Mouse (Mus musculus): ENCODE measurements at regions not wholly inside any gene's neighbourhood (a gene's known extent, or its start where the extent isn't known, plus 50 kb on each side); places are given as distances from the start of the nearest gene placed in this dataset.

DNA sequence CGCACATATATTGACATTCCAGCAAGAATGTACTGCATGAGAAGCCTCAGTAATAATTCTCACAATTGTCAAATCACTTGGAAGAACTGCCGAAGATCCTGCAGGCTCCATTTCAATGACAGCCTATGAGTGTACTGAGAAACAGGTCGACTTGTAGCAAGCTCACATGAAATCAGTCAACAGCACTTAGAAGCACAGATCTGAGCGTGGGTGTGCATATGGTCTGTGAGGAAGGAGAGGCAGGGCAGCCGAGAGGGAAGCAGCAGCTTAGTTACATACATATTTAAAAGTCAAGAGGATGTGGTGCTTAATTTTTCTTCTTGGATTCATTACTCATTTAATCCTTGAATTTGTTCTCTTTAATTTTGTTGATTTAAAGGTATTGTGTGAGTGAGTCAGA lies 967.4 kb upstream of the Epha7 start:
- DNase-seq (ENCODE audit: low spot score): peak; percentile 44

DNA sequence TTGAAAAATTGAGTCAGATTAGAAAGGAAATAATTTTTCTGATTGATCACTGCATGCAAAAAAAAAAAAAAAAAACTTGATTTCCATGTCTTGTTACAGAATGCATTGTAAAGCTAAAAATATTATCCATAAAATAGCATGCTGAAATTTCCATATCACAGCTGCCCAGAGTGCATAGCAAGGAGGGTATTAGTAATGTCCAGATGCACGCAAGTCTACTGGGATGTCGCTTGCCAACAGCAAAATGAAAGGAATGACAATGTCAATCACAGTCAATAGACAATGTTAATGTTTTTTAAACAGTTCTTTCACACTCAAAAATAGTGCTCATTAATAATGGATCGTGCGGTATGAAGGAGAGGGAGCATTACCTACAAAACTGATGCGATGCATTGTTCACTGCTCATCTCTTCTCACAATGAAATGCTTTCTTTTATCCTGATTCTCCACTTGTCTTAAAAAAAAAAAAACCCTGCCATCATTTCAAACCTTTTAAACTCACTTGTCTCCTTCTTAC lies 966.8 kb upstream of the Epha7 start:
- DNase-seq (ENCODE audit: low spot score): no peak

DNA sequence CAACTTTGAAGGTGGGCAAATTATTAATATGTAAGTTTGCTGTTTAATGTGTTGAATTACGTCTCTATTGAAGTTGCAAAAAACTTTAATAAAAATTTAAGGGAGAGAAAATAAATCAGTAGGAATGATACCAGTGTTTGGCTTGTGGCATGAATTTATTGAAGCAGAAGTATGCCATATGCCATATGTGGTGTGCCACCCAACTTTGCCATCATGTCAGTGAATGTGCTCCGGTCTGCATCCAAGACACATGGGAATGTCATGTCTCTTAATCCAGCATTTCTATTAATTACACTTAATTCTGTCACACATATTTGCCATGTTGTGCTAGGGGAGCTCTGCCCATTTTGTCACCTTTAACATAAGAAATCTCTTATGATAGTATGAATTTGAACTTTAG lies 956.8 kb upstream of the Epha7 start:
- no peak for DNase-seq (ENCODE audit: low spot score)

DNA sequence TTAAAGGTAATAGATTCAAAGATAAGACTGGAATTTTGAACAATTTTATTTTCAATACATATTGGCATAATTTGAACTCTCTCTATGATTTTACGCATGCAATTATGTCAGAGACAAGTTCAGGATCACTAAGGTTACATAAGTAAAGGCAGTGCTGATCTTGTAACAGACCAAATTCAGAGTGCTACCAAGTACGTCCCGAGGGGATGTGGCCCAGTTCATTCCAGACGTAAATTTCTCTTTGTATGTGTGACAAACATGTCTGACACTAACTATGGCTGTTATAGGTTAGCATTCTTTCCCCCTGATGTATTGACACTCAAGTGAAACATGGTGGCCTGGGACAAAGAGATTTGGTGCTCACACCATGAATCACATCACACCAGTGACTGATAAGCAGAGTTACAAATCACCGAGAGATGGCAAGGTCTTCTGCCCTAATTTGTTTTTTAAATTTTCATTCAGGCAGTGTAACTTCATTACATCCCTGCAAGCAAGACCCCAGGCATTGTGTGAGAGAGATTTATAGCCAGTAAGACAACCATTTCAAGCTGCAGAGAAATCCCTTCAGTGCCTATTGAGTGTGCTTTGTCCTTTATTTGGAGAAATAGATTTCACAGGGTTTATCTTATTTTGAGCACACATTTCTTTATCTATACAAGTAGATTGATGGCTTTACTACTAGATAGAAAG lies 925.5 kb upstream of the Epha7 start:
- no peak for DNase-seq (ENCODE audit: low spot score)

- no peak for DNase-seq (ENCODE audit: low spot score)
These were observed 916.5 kb upstream of the Epha7 start for GRCm38 (mm10) chr4:27896396-27896795.

DNA sequence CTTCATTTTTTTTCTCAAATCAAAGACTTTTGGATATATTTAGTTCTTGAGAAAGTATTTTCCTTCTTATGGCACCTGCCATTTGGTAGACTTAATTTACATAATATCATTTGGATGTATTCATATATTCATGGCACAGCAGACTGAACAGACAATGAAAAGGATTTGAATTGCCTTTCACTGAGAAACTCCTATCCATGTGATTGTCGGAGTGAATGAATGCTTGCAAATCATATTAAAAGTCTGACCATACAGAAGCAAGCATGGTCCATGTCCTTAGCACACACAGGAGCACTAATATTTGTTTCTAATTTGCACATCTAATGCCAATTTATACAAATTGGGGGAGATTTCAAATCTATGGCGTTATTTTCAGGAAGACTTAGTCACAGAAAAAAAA lies 867.6 kb upstream of the Epha7 start:
- DNase-seq (ENCODE audit: low spot score): no peak

DNA sequence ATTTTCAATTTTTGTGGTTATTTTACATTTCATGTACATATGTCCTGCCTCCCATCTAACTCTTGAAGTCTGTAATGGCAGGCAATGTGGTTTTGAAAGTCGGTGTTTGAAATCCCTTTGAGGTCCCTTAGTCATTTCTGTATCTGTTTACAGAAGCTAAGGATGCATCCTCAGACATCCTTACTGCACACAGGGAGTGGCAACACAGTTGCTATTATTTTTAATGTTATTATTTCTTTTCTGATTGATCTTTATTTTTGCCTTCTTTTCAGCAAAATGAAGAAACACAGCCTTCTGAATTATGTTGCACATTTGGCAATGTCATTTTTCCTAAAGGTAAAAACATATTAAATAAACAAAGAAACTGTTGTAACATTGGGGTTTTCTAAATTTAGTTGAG lies 867.2 kb upstream of the Epha7 start:
- no peak for DNase-seq (ENCODE audit: low spot score)

GRCm38 (mm10) chr4:27949970-27950717 lies 862.8 kb upstream of the Epha7 start:
- no peak for DNase-seq (ENCODE audit: low spot score)

- DNase-seq (ENCODE audit: low spot score): peak; percentile 40
These were observed 847.8 kb upstream of the Epha7 start for GRCm38 (mm10) chr4:27965046-27965681.

DNA sequence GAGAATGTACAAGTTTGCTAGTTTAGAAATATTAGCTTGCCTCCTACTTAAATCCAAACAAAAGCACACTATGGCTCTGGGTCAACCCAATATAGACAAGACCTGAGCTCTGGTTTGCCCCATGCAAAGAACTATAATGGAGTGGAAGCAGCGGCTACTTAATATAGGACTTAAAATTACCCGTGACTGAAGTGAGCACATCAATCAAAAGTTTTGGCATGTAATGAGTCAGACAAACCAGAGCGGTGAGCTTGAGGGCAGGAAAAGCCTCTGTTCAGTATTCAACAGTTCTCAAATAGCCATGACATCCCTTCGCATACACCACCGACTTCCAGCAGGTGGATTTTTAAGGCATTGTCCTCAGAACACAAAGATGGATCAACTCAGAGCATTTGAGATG lies 842.4 kb upstream of the Epha7 start:
- no peak for DNase-seq (ENCODE audit: low spot score)

DNA sequence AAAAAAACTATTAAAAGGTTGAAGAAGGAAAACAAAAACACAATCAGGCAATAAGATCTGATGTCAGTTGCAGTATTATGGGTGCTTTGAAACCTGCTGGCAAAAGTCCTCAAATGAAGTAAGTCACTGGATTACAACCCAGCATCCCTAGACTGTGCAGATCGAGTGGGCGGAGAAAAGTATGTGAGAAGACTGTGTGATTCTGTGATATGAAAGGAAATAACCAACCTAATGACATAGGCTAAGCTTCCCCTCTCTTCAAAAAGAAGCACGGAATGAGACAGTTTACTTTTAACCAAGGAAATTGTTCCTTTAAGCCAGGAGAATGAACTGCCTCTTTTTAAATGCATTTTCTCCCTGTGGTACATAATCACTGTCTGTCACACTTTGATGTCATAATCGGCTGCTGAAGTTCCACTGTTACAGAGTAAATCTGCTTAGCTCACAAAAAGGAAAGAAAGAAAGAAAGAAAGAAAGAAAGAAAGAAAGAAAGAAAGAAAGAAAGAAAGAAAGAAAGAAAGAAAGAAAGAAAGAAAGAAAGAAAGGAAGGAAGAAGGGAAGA lies 833.6 kb upstream of the Epha7 start:
- DNase-seq (ENCODE audit: low spot score): no peak

GRCm38 (mm10) chr4:27979781-27980180 lies 833.1 kb upstream of the Epha7 start:
- DNase-seq (ENCODE audit: low spot score): no peak

DNA sequence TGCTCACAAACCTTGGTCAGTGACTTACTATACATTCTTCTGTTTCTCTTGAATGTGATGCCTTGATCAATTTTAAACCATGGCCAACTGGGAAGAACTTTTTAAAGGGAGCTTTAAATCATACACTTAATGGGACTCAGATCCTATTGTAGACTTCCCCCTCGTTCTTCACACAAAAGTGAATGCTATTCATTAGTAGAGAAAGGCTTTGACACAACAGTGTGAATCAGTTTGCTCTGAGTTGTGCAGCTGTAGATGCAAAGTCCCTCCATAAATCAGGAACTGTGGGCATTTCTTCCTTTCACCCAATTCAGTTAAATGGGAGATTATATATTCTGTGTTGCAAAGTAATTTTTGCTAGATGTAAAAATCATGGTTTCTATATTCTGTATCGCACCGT lies 831.6 kb upstream of the Epha7 start:
- DNase-seq (ENCODE audit: low spot score): no peak

GRCm38 (mm10) chr4:27987986-27988423 lies 824.9 kb upstream of the Epha7 start:
- no peak for DNase-seq (ENCODE audit: low spot score)

GRCm38 (mm10) chr4:27994411-27994810 lies 818.5 kb upstream of the Epha7 start:
- DNase-seq (ENCODE audit: low spot score): no peak

DNA sequence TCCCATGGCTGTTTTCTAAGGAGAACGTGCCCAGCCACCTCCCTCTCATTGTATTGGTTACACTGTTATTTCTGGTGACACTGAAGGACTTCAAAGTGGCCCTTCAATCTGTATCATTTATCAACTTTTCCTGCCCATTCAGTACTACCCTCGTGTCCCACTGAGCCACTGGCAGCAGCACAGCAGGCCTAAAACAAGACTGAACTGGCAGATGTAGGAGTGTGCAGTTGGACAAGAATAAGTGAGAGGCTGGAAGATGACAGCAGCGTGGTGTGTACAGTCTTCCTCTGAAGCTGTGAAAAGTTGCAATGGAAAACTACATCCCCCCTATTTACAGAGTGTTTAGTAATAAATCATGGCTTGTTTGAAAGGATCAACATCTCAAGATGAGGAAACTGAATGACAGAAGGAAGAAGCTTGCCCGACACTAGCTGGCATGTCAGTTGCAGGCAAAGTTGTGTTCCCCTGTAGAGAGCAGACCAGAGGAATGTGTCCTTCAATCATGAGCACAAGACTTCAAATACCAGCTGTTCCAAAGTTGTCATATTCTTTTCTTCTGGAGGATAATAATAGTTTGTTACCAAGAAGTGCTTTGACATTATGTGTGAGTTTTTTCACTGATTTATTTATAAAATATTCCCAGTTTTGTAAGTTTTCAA lies 811.0 kb upstream of the Epha7 start:
- no peak for DNase-seq (ENCODE audit: low spot score)

Measured in layer of hippocampus, adult 11-12 months (tissue).